Mouse (Mus musculus) small intestine, adult 2 months (tissue): ENCODE measurements around the gene Tmem238.

Source experiments
- CTCF ChIP-seq: fragments of 200-500 bp; IDR thresholded peaks from 2 replicates; pipeline ENCODE4 v1.5.1; 2012; ENCODE audit warnings: low read depth, mild to moderate bottlenecking, control low read depth, inconsistent platforms, low read length, moderate library complexity, mixed read lengths; ENCODE audit not compliant: insufficient replicate concordance, insufficient read length; ENCODE audit errors: extremely low read depth
- POLR2A ChIP-seq: fragments of 200-500 bp; IDR thresholded peaks from 2 replicates; pipeline ENCODE4 v1.6.1; 2012; ENCODE audit warnings: low read depth, mild to moderate bottlenecking, control low read depth, inconsistent platforms, low read length, moderate library complexity

DNA sequence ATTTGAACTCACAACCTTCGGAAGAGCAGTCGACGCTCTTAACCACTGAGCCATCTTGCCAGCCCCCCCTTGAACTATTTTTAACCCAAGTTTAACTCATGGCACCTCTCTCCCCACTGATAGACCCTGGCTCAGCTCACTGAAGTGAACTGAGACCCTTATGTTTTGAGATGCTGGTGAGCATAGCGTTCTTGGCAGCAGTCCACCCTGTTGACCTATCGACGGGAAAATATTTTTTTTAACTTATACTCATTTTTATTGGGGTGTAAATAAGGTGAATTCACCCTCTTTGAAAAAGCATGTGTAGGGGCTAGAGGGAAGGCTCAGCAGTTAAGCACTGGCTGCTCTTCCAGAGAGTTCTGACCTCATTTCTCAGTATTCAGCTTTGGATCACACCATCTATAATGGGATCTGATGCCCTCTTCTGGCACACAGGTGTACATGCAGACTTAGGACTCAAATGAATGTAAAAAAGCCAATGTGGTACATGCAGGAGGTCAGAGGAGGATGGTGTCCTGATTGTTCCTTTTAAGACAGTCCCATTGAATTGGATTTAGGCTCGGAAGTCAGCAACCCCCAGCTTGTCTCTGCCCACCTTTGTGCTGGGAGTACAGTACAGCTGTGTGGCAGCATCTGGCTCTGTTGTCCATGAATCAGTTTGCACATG lies 6.4 kb upstream of the Tmem238 start:
- peak; percentile 7; the same call in 1 of the 2 replicates for TF ChIP-seq CTCF
- TF ChIP-seq POLR2A: no peak
